Mouse (Mus musculus) neural tube, embryonic 13.5 days (tissue): ENCODE measurements around the gene Samd1. TPM values are rescaled to one million over a fixed set of nuclear protein-coding genes. Genes with fewer than 3 reads are reported as not detected.
"Not testable (repeated sequence)": the region's sequence is repeated elsewhere in the genome, so short reads cannot be mapped to it uniquely, and the experiment has no call there.

ENCODE experiments used
- ATAC-seq: fragments of 200-750 bp; cut with Nextera tagmentation; 2 replicates; pipeline ENCODE4 v1.8.0; 2017; ENCODE audit warnings: low read depth, mild to moderate bottlenecking, moderate TSS enrichment, moderate library complexity
- H3K27ac ChIP-seq: fragments of 300-500 bp; sonication (generic); replicated peaks from 2 replicates; pipeline ENCODE4 v1.5.1; 2015; ENCODE audit warnings: moderate library complexity, mild to moderate bottlenecking, inconsistent platforms
- H3K27me3 ChIP-seq: fragments of 300-500 bp; sonication (generic); 2 replicates; pipeline ENCODE4 v1.6.1; 2015; ENCODE audit warnings: mild to moderate bottlenecking, inconsistent platforms
- H3K36me3 ChIP-seq: fragments of 300-500 bp; sonication (generic); 2 replicates; pipeline ENCODE4 v1.6.1; 2015; ENCODE audit warnings: mild to moderate bottlenecking, inconsistent platforms
- H3K4me1 ChIP-seq: fragments of 300-500 bp; sonication (generic); replicated peaks from 2 replicates; pipeline ENCODE4 v1.6.1; 2015; ENCODE audit warnings: inconsistent platforms
- H3K4me2 ChIP-seq: fragments of 300-500 bp; sonication (generic); 2 replicates; pipeline ENCODE4 v1.6.1; 2015; ENCODE audit warnings: inconsistent platforms, mild to moderate bottlenecking, moderate library complexity
- H3K4me3 ChIP-seq: fragments of 300-500 bp; sonication (generic); 2 replicates; pipeline ENCODE4 v1.5.1; 2015; ENCODE audit warnings: mild to moderate bottlenecking, inconsistent platforms
- H3K9ac ChIP-seq: fragments of 300-500 bp; sonication (generic); 2 replicates; pipeline ENCODE4 v1.6.1; 2015; ENCODE audit warnings: moderate library complexity, mild to moderate bottlenecking, inconsistent platforms
- H3K9me3 ChIP-seq: fragments of 300-500 bp; sonication (generic); 2 replicates; pipeline ENCODE4 v1.6.1; 2016; ENCODE audit warnings: inconsistent platforms
- WGBS: fragments of 180-500 bp; shearing (Covaris S2); methylation state at CpG from one replicate; pipeline ENCODE4 v1.1.7; 2015; 5-methylcytosine and 5-hydroxymethylcytosine counted together
- polyA plus RNA-seq: library from polyadenylated mRNA; unstranded; fragments of >200 nt; fragmentation: Nextera tagmentation; extraction: Ambion mirVana; gene quantifications from 2 replicates; pipeline ENCODE4 v1.2.1, GENCODE M21; 2015

Gene Samd1
- polyA plus RNA-seq, 1 experiment from 2014 or later, result 8.3 TPM

DNA sequence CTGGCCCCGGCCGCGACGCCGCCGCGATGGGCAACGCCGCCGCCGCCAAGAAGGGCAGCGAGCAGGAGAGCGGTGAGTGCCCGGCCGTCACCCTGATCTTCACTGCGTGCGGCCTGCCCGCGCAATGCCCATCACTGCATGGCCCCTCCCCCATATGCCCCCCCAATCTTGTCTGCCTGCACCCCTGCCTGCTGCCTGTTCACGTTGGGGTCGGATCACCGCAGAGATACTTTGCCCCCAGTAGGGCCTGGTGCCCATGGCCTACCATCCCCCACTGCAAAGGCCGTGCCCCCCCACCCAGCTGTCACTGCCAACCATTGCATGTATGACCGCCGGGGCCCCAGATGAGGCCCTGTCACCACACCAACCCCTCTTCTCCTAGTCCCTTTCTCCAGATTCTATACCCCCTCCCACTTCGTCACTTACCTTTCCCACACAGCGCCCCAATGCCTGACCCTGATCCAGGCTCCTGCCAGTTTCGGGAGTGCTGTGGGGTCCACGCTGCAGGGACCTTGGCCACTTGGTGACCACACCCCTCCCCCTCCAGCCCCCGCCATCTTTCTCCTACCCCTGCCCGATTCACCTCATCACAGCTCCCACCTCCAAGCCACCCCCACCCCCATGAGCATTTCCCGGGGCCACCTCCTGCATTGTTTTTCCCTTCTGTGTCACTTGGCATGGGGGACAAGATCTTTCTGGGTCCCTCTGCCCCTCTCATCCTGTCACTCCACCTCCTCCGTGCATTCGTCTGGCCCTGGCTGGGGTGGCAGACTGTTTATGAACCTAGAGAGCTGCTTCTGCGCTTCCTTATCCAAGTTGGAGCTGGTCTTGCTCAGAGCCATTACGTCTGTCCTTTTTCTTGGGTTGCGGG, 24.1 kb upstream of the Samd1 start:
- H3K4me3 ChIP-seq, result peak overlapping the region; percentile 95
- H3K4me2 ChIP-seq, result peak overlapping the region; percentile 97
- H3K9ac ChIP-seq, result peak overlapping the region; percentile 94
- WGBS, result 3% methylated on average over 37 of the region's 37 CpGs
- no peaks in the 10 kb centered on the region for H3K9me3 ChIP-seq
- peak overlapping the region; percentile 84 for H3K27ac ChIP-seq
- H3K27me3 ChIP-seq, result no peaks in the 10 kb centered on the region
- ATAC-seq, result peak; percentile 47
- H3K4me1 ChIP-seq, result peaks cover 48% of the 10 kb centered on the region
- H3K36me3 ChIP-seq, result peaks cover 7% of the 10 kb centered on the region; the same call in 1 of the 2 replicates

DNA sequence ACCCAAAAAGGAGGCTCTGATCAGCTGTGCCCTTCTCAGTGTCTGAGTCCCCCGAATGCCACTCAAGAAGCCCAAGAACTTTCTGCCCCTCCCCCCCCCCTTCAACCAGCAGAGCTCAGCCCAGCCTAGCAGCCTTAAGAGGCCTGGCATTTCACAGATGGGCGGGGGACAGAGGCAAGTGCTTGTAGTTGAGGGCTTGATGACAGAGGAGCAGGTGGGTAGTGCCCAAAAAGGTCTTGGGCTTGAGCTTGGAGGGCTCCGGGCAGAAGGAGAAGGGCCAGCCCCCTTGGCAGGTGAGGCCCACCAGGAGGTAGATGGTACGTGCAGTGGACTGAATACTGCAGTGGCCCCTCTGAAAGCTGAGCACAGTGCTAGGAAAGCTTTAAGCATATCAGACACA, 23.0 kb upstream of the Samd1 start:
- Histone ChIP-seq H3K9ac (peak overlapping the region; percentile 94; the same call in 1 of the 2 replicates), H3K4me3 (peak overlapping the region; percentile 95), H3K27me3 (no peaks in the 10 kb centered on the region), H3K4me2 (peak overlapping the region; percentile 97), H3K4me1 (peaks cover 58% of the 10 kb centered on the region), H3K27ac (no peak overlapping the region), H3K36me3 (0 out of 2 replicates have a peak, but pooled peaks cover 1% of the 10 kb centered on the region), H3K9me3 (no peaks in the 10 kb centered on the region)
- WGBS, result 84% methylated on average over 4 of the region's 4 CpGs
- no peak for ATAC-seq

DNA sequence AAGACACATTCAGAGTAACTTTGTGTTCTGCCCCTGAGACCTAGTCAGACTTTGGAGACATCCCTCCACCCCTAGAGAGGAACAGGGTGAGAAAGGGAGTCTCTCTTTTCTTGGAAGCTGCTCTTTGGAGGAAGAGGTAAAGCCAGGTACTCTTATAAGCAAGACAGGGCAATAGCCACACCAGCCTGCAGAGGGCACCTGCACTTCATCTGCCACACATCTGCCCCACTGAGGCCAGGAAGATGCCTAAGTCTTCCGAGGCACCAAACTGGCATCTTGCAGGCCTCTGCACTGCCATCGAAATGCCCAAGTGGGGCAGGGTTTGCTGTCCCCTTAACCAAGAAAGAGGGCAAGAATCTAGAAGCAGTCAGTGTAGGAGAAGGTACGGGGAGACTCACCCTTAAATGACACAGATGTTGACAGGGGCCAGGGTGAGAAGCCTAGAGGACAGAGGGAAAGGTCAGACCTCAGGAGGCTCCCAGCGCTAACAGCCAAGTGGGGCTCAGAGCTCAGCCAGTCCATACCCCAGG, 21.3 kb upstream of the Samd1 start:
- Histone ChIP-seq H3K9me3 (no peaks in the 10 kb centered on the region), H3K4me3 (no peak overlapping the region), H3K27me3 (no peaks in the 10 kb centered on the region), H3K4me2 (no peak overlapping the region), H3K27ac (no peak overlapping the region), H3K4me1 (peaks cover 68% of the 10 kb centered on the region), H3K9ac (no peak overlapping the region), H3K36me3 (peaks cover 16% of the 10 kb centered on the region)
- 90% methylated on average over 4 of the region's 4 CpGs for WGBS
- ATAC-seq, result no peak

DNA sequence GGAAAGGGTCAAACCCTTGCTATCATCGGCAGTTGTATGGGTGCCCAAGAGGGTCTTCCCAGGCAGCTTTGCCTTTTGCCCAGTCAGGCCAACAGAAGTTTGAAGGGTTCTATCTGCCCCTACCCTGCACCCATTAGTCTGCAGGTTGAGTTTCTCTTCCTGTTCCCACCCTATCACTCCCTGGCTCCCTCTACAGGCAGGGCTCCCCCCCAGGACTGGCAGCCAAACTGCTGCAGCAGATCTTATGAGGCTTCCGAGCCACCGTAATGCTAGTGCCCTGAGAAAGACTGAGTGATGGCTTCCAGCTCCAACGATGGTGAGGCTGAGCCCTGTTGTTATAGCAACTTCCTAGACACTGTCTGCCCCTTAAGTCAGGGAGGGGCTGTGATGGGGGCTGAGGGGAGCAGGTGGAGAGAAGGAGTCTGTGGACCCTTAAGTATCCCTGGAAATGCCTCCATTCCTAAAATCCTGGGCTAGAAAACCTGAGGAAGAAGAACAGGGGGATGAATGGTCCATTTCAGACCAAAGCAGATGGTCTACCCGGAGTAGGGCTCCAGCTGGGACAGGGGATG, 20.6 kb upstream of the Samd1 start:
- H3K9me3 ChIP-seq, result no peaks in the 10 kb centered on the region
- peaks cover 23% of the 10 kb centered on the region for H3K36me3 ChIP-seq
- no peak for ATAC-seq
- H3K27me3 ChIP-seq, result no peaks in the 10 kb centered on the region
- WGBS, result 85% methylated on average over 5 of the region's 5 CpGs
- peaks cover 62% of the 10 kb centered on the region for H3K4me1 ChIP-seq
- H3K4me2 ChIP-seq, result no peak overlapping the region
- 0 out of 2 replicates have a peak overlapping the region, but pooled peaks have one; percentile 12 for H3K9ac ChIP-seq
- H3K4me3 ChIP-seq, result no peak overlapping the region
- H3K27ac ChIP-seq, result no peak overlapping the region

DNA sequence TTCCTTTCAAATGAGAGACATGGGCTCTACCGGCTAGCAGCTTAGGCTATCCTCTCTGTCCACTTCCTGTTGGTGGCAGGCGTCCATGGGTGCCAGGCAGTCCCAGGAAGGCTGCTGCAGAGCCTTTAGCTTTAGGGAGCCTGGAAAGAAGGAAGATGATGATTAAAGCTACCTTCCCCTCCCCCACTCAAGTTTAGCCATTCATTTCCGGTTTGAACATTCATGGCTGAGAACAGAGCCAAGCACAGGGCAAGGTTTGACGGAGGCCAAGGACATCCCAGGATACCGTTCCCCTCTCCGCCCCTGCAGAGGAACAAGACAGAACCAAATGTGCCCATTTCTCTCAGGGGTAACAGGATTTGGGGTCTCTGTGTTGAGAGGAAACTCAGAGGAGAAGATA, 19.8 kb upstream of the Samd1 start:
- Histone ChIP-seq H3K4me2 (no peak overlapping the region), H3K27me3 (no peaks in the 10 kb centered on the region), H3K36me3 (peaks cover 31% of the 10 kb centered on the region), H3K4me1 (peaks cover 59% of the 10 kb centered on the region), H3K9me3 (no peaks in the 10 kb centered on the region), H3K9ac (0 out of 2 replicates have a peak overlapping the region, but pooled peaks have one; percentile 12), H3K27ac (0 out of 2 replicates have a peak overlapping the region, but pooled peaks have one; percentile 23), H3K4me3 (no peak overlapping the region)
- ATAC-seq, result no peak
- WGBS, result 71% methylated on average over 6 of the region's 6 CpGs

DNA sequence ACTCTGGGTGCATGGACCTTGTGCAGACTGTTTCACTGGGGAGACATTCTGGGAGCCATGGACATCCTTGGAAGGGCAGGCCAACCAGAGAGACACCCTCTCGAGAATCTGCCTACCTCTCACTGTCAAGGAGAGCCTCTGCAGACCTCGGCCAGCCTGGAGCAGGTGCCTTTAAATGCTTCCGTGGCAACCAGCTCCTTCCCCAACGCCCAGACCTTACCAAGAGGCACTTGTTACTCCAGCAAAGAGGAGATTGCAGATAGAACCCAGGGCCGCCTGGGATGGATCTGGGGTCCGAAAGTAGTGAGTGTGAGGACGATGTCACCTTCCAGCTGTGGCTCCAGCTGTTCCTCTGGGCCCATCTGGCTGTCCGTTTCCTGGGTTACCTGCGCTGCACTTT, 19.3 kb upstream of the Samd1 start:
- Histone ChIP-seq H3K9me3 (no peaks in the 10 kb centered on the region), H3K27ac (no peak overlapping the region), H3K4me1 (peaks cover 59% of the 10 kb centered on the region), H3K4me2 (no peak overlapping the region), H3K4me3 (no peak overlapping the region), H3K36me3 (peaks cover 36% of the 10 kb centered on the region), H3K27me3 (no peaks in the 10 kb centered on the region), H3K9ac (0 out of 2 replicates have a peak overlapping the region, but pooled peaks have one; percentile 34)
- ATAC-seq, result no peak
- WGBS, result 75% methylated on average over 9 of the region's 9 CpGs

DNA sequence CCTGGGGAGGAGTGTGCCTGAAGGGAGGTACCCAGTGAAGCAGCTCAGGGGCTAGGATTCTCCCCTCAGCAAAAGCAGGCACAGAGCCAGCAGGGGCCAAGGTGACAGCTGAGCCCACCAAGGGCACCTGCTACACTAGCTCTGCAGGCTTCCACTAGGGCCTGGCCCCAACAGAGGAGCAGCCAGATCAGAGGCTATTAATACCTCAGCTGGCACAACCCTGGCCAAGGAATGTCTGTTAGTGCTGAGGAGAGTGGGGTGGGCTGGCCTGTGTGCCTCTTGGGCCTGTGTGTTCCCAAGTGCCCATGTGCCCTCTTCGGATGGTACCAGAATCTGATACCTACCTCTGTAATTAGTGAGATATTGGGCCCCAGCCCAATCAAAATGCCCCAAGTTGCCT, 17.2 kb upstream of the Samd1 start:
- H3K4me3 ChIP-seq, result no peak overlapping the region
- ATAC-seq, result peak; percentile 54; the same call in 1 of the 2 replicates
- no peaks in the 10 kb centered on the region for H3K27me3 ChIP-seq
- peaks cover 54% of the 10 kb centered on the region for H3K36me3 ChIP-seq
- H3K4me1 ChIP-seq, result peaks cover 42% of the 10 kb centered on the region
- H3K9me3 ChIP-seq, result no peaks in the 10 kb centered on the region
- no peak overlapping the region for H3K9ac ChIP-seq
- H3K4me2 ChIP-seq, result no peak overlapping the region
- no peak overlapping the region for H3K27ac ChIP-seq
- 86% methylated on average over 1 of the region's 1 CpGs for WGBS

DNA sequence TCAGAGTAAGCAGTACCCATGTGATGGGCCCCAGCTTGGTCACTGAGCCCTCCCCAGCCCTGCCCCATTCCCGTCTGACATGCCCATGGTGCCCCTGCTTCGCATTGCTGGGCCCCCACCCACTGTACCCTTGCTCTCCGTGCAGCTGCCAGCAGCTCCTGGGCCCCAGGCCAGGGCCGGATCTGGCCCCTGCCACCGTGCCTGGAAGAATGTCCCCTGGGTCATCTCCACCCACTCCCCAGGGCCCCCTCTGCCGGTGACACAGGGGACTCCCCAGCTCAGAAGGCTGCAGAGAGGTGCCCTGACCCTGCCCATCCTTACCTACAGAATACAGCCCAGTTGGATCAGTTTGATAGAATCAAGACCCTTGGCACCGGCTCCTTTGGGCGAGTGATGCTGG, 16.6 kb upstream of the Samd1 start:
- Histone ChIP-seq H3K4me2 (no peak overlapping the region), H3K4me3 (no peak overlapping the region), H3K9ac (no peak overlapping the region), H3K36me3 (peaks cover 60% of the 10 kb centered on the region), H3K27me3 (no peaks in the 10 kb centered on the region), H3K4me1 (peaks cover 42% of the 10 kb centered on the region), H3K27ac (no peak overlapping the region), H3K9me3 (no peaks in the 10 kb centered on the region)
- 80% methylated on average over 8 of the region's 8 CpGs for WGBS
- ATAC-seq, result no peak

DNA sequence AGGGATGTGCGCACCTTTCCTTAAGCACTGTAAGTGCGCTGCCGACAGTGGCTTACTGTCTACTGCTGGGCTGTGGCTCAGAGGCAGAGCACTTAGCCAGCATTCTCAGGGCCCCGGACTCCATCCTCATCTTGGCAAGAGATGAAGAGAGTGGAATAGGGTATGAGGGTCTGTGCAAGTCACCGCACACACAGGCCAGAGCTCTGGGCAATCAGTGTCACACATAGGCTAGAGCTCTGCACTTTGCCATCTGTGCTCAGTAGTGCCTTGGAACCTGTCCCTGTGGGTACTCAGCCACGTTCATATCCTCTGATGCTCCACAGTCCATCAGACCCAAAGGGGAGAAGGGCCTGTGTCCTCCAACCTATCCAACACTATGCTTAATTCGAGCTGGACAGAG, 15.9 kb upstream of the Samd1 start:
- ATAC-seq, result no peak
- Histone ChIP-seq H3K4me3 (no peak overlapping the region), H3K27ac (no peak overlapping the region), H3K9me3 (no peaks in the 10 kb centered on the region), H3K4me2 (no peak overlapping the region), H3K27me3 (no peaks in the 10 kb centered on the region), H3K4me1 (peaks cover 39% of the 10 kb centered on the region), H3K36me3 (peaks cover 67% of the 10 kb centered on the region), H3K9ac (no peak overlapping the region)
- 96% methylated on average over 7 of the region's 7 CpGs for WGBS

DNA sequence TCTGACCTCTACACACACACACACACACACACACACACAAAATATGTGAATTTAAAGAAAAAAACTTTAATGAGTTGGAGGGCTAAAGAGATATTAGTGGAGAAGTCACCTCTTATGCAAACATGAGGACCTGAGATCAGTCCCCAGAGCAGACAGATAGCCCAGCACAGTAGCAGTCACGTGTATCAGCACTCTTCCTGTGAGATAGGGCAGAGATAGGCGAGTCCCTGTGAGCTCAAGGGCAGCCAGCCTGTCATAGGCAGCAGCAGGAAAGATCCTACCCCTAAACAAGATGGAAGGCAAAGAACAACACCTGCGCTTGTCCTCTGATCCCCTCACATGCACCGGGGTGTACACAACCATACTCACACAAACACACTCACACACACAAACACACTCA, 15.0 kb upstream of the Samd1 start:
- no peaks in the 10 kb centered on the region for H3K27me3 ChIP-seq
- H3K9me3 ChIP-seq, result no peaks in the 10 kb centered on the region
- no peak overlapping the region for H3K4me2 ChIP-seq
- no peak overlapping the region for H3K9ac ChIP-seq
- H3K27ac ChIP-seq, result no peak overlapping the region
- H3K36me3 ChIP-seq, result peaks cover 76% of the 10 kb centered on the region
- H3K4me1 ChIP-seq, result peaks cover 29% of the 10 kb centered on the region
- ATAC-seq, result no peak
- 89% methylated on average over 4 of the region's 4 CpGs for WGBS
- no peak overlapping the region for H3K4me3 ChIP-seq

DNA sequence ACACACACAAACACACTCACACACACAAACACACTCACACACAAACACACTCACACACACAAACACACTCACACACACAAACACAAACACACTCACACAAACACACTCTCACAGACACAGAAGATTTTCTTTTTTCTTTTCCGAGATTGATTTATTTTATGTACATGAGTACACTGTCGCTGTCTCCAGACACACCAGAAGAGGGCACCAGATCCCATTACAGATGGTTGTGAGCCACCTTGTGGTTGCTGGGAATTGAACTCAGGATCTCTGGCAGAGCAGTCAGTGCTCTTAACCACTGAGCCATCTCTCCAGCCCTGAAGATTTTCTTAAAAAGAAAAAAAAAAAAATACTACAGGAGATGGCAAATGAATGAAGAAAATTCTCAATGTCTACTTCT, 14.2 kb upstream of the Samd1 start:
- H3K9ac ChIP-seq, H3K27me3 ChIP-seq, ATAC-seq, H3K9me3 ChIP-seq, H3K4me2 ChIP-seq, H3K4me3 ChIP-seq, H3K27ac ChIP-seq: not testable (repeated sequence)
- H3K36me3 ChIP-seq, result peaks cover 84% of the 10 kb centered on the region
- WGBS, result 98% methylated on average over 2 of the region's 2 CpGs
- peaks cover 22% of the 10 kb centered on the region for H3K4me1 ChIP-seq

DNA sequence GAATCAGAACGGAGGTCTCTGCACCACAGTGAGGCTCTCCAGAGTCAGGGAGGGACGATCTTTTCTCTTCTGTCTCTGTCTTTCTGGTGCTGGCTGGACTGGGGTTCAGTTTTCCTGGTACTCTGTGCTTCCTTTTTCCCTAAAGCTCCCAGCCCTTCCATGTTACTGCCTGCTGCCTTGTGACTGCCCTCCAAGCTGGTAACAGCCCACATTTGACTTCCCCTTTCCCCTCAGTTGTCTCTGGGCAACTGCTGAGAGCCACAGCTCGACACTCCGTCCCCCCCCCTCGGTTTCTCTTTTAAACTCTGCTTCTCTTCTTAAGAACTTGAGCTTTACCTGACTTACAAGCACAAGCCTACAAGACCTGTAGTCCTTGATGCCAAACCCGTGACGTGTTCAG, 8.2 kb upstream of the Samd1 start:
- Histone ChIP-seq H3K36me3 (peaks cover 90% of the 10 kb centered on the region), H3K4me3 (no peak overlapping the region), H3K27ac (no peak overlapping the region), H3K9ac (no peak overlapping the region), H3K27me3 (no peaks in the 10 kb centered on the region), H3K9me3 (no peaks in the 10 kb centered on the region), H3K4me2 (no peak overlapping the region), H3K4me1 (no peaks in the 10 kb centered on the region)
- ATAC-seq, result no peak
- 92% methylated on average over 7 of the region's 7 CpGs for WGBS
